Mouse (Mus musculus) common myeloid progenitor, adult 5-6 weeks (primary cell): ENCODE measurements at regions not wholly inside any gene's neighbourhood (a gene's known extent, or its start where the extent isn't known, plus 50 kb on each side); places are given as distances from the start of the nearest gene placed in this dataset.
A peak's percentile ranks its signal among the peaks of the same experiment; 100 is the strongest.

ENCODE experiments used
- ATAC-seq: replicated peaks from 2 replicates; pipeline ENCODE4 v1.8.0; 2016; ENCODE audit warnings: low read depth, mild to moderate bottlenecking, moderate TSS enrichment, inconsistent platforms; ENCODE audit not compliant: poor library complexity, severe bottlenecking

DNA sequence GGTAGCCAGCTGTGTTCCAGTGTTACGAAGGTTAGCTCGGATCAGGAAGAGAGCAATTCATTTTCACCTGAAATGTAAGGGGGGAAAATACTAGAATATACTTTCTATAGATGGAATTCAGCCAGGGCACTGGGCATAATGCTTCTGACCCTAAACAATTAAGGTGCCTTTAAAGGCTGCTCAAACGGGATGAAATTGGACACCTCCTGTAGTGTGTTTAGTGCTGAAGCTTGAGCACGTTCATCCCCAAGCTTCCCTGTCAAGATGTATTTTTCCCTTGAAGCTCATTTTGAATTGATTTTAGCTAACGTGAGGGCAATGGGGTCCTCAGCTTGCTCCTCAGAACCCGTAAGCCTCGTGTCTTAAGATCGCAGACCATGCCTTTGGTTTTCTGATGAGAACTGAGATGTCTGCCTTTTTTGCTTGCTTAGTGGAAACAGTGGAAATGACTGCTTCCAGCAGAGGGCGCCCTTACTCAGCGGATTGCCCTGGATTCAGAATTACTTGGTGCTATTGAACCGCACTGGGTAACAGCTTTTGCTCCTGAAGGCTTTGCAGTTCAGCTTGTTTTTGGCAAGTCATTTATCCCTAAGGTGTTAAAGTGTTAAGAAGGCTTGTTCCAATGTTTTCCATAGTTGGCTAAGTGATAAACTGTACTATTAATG, 74.6 kb upstream of the Fermt1 start:
- ATAC-seq = peak; percentile 81

DNA sequence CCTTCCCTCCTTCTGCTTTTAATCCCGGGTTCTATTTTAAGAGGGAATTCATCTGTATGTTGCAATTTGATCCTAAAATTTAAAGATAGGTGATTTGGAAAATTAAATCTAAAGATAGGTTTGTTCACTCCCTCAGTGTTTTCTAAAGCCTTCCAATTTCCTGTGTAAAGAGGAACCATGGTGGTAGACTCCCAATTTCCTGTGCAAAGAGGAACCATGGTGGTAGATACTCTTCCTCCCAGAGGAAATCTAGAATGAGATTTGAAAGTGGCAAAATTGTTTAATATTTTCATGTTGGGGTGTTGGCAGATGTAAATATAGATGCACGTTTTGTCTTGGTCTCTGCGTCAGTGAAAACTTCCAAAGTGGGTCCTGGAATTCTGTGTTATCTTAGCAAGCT, 75.5 kb upstream of the Fermt1 start:
- peak; percentile 58 for ATAC-seq

DNA sequence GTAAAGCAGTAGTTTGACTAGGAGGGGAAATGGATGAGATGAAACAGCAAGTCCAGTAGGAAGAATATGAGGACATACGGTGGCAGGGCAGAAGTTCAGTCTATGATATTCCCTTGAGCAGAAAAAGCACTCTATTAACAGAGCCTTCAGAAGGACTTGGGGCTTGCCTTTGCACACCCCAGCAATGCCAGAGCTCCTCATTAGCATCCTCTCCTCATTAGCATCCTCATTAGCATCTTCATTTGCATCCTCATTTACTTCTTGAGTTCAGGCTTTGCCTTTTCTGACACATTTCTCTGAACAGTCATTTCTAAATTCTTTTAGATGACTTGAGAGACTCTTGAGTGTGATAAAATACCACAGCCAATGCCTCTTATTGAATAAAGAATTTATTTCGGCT, 81.3 kb upstream of the Fermt1 start:
- ATAC-seq = no peak

DNA sequence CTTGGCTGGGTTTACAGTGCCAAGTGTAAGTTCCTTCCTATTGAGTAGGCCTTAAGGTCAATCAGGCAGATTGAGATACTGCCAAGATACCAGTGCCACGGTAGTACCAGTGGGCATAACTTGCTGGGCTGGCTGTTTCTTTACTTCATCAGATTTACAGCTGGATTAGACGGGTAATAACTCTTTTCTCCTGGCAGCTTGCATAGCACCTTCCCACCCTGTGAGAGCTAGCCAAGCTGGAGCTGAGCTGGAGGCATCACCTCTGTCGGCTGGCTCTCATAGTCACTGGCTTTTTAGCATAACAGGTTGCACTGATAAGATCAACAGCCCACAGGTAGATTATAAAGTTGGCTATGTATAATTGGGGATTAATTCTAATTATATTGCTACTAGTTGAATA, 89.7 kb upstream of the Fermt1 start:
- ATAC-seq = no peak

DNA sequence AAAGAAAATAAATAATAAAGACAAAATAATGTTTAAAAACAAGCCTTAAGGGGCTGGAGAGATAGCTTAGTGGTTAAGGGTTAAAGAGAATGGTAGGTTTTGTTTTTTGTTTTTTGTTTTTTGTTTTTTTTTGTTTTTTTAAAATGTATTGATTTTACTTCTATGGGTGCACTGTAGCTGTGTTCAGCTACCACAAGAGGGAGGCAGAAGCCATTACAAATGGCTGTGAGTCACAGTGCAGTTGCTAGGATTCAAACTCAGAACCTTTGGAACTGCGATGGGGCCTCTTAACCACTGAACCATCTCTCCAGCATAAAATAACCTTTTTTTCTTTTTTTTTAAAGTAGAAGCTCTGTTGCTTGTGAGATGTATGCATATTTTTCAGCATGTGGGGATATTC, 95.0 kb upstream of the Fermt1 start:
- ATAC-seq = no peak

DNA sequence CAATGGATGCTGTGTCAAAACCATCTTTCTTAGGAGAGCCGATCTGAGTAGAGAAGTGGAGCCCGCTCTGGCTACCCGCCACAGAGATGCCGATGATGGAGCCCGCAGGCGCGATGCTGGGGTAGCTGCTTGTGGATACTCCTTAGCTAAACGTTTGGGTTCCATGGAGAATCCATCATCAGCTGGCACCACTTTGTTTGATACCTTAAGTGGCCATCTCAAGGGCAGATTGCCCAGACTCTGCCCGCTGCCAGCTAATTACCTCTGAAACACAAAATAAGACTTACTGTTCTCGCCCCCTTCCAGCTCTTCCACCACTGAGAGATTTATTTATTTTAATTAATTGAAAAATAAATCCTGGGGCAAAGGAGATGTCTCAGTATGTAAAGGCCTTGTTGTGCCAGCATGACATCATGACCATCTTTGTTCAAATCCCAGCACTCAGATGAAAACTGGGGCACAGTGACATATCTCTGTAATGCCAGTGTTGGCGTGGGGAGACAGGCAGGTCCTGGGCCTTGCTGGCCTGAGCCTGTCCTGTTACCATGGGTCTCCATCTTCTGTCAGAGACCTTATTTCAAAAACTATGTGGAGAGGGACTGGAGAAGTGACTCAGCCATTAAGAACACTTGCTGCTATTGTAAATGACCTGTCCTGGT, 132.1 kb upstream of the Fermt1 start:
- no peak for ATAC-seq

DNA sequence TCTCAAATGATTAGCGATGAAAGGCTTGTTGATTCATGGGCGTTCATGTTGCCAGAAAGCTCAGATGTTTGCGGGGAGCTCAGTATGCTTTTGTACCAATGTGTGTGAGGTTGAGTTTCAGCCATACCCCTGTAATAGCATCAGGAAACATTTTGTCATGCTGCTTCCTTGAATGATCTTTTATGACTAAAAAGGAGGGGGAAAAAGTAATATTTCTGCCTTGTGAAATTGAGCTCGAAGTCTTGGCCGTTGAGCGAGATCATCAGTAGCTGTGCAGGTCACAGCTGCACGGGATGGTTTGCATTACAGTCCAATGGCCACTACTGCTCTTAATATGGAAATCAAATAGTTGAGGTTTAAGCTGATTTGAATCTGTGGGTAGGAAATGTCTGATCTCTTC, 145.3 kb upstream of the Fermt1 start:
- no peak for ATAC-seq

DNA sequence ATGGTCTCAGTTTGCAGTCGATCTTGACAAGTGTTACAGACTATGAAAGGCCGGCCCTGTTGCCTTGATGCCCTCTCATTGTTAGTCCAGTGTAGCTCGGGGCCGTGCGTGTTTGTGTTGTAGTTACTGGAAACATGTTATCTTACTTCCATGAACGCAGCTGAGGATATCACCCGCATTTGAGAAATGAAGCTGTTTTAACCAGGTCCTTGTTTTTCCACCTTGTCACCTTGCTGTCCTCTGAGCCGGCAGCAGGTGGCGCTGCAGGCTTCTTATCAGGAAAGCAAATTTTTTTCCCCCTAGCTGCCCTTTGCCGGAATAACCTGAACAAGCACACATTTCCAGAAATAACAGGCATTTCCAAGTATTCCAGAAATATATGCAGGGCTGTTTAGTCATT, 167.9 kb upstream of the Fermt1 start:
- peak; percentile 92 for ATAC-seq

DNA sequence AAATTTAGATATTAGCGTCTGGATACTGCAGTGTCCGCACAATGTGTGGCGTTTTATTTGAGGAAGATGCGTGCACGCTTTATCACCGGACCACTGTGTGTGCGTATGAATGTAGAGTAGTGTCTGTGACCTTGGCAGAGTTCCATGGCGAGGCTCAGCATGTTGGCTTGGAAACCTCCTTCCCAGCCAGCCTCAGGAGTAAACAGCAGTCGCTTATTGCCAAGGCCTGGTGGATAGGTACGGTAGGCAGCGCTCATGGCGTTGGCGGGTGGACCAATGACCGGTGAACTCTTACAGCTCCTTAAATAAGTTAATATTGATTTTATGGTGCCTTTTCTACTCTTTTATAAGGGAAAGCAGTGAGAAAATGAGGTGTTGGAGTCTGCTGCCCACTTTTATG, 172.9 kb upstream of the Fermt1 start:
- ATAC-seq = no peak

DNA sequence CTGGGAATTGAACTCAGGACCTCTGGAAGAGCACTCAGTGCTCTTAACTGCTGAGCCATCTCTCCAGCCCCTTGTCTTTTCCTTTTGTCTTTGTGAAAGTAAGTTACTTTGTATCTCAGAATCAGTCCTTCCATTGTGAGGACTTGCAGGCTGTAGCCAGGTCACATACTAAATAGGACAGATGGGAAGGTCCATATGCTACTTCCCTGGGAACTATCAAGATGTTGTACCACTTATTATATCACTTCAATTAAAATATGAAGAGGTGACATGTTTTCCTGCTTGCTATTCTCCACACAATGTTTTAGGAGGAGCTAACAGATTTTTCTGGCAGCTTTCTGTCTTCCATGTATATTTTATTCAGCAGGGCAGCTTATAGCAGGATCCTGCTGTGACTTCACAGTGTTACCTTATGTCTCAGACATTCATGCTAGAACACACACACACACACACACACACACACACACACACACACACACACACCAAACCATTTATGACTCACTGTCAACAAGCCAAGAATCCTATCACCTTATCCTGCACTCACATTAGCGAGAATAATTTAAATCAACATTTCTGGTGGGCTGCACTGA, 179.6 kb upstream of the Fermt1 start:
- ATAC-seq = no peak

DNA sequence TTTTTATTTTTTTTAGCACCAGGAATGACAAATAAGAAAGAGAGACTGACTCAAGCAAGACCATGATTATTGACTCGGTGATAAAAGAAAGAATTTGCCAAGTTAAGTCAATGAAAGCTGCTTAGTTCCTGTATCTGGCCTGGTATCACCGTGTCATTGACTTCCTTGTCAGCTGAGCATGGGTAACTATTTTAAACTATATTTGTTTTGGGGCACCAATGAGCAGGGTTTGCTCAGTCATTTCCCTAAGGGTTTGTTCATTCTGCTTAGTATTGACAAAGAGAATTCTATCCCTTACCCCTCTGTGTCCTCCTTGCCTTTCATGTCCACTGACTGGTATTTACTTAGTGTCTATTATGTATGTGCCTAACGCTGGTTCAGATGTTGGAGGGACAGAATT, 189.2 kb upstream of the Fermt1 start:
- ATAC-seq = 0 out of 2 replicates have a peak, but pooled peaks have one; percentile 29

DNA sequence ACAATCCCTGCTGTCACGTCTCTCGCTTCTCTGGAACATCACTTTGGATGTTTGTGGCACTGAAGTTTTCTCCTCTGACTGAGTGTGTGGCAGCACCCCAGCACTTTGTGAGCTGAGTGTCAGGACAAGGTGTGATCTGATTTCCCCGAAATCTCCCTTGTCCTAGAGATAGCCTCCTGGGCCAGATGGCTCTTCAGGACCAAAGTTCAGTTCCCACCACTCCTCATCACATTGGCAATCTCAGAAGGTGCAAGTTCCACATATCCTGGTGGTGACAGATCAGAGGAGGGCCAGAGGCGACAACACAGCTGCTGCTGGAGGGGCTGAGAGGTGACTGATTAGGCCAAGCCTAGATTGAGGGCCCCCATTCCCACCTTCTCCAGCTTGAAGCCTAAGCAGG, 193.2 kb upstream of the Fermt1 start:
- ATAC-seq = no peak

DNA sequence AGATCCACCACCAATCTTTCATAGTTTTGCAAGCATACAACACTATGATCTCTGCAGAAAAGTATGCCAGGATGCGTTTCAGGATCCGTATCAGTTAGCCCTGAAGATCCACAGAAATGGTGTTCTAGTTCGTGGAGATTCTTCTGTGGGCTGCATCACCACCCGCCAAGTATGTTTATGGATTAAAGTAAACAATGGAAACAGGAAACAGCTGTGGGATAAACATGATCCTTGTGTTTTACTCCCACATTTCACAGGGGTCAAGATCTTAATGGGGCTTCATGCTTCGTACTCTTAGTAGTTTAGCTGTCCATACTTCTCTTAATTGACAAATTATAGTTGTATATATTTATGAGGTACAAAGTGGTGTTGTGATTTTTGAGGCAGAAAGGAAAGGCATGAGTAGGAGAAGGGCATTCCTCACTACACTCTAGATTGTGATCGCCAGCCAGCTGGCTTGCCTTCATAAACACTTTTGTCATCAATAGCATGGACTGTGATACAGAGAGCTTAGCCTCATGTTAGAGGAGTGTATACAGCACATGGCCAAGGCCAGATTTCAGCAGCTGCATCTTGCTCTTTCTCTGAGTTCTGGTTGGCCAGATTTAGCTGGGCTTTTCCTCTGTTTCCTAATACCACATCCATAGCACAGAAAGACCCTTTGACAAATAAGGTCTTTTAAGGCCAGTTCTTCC, 195.8 kb upstream of the Fermt1 start:
- no peak for ATAC-seq

DNA sequence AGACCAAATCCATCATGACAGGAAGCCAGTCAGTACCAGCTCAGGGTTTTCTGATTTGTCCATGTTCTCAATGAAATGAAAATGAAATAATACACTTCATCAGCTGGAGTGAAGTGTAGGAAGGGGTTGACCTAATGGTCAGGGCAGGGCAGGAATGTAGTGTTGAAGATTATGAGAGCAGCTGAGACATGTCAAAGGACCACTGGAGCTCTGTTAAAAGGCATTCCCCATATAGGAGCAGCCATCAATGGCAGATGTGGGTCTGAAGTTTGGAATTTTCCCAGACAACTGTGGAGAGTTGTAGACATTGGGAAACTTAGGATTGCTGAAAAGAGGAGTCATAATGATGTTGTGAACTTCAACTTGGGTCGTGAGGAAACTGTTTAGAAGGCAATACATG, 206.8 kb upstream of the Fermt1 start:
- no peak for ATAC-seq

DNA sequence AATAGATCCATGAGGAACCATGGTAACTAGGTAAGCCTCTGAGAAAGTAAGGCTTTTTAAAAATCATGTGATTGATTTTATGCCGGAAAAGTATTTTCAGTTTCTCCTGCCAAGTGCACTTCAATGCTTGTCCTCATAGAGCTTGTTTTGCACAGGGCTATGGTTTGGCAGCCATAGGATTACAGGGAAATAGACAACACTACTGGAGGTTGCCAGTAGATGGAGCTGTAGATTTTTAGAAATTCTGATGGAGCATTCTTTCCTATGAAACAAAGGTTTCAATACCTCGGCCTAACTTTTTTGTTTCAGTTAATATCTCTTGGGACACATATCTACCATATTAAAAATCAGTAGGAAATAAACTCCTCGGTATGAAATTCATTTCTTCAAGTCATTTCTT, 210.8 kb upstream of the Fermt1 start:
- peak; percentile 81 for ATAC-seq

DNA sequence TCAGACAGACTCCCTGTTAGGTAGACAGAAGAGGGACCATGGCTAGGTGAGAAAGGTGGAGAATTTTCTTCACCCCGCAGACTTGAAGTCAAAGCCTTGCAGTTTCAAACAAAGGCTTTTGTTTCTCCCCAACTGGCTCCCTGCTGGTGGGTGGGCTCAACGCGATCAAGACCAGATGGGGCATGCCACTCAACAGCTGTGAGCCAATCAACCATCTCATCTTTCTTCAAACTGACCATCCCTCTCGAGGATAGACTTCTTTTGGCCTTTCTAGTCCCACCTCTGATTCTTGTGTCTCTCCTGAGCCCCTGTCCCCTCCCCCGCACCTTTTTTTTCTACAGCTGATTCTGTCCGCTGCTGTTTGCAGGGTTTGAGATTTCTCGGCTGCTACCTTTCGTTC, 212.5 kb upstream of the Fermt1 start:
- ATAC-seq = no peak

DNA sequence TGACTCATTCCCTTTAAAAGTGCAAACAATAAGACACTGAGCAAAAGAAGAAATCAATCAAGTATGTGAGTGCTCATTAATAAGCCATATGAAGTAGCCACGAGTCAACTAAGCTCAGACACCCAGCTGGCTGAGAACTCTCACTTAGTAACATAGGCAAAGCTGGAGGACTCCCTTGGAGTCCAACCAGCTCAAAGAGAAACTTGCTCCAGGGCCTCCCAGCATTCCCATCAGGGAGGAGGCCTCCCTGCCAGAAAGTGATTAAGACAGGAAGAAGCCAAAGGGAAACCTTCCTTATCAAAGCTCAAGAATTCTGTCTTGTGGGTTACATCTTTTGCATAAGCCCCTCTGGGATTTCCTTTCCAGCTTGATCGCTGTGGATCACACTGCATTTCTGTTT, 213.7 kb upstream of the Fermt1 start:
- ATAC-seq = no peak

DNA sequence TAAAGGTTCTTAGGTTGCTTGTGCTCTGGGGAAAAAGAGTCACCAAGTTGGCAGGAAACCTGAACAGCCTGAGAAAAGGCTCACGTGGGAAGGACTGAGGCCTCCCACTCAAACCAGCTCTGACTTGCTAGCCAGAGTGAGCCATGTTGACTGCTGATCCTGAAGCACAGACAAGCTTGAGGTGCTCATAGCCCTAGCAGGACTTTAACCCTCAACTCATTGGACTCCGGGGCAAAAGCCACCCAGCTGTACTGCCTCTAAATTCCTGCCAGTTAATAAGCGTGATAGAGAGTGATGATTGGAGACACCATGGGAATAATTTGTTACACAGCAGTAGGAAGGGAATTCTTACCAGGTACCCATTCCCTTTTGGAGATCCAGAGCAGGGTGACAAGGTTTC, 230.7 kb upstream of the Fermt1 start:
- ATAC-seq = no peak

DNA sequence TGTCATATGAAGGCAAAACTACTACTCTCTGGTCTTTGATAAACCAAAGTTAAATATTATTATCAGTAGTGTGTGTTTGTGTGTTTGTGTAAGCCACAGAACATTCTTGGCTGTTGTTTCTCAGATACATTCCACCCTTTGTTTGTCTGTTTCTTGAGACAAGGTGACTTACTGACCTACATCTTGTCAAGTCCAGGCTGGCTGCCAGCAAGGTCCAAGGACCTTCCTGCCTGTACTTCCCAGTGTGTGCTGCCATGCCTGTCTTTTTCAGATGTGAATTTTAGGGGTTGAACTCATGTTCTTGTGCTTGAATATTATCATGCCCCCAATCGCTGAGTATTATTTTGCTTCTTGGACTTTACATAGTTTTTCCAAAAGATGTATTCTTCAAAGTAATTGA, 235.5 kb upstream of the Fermt1 start:
- no peak for ATAC-seq

DNA sequence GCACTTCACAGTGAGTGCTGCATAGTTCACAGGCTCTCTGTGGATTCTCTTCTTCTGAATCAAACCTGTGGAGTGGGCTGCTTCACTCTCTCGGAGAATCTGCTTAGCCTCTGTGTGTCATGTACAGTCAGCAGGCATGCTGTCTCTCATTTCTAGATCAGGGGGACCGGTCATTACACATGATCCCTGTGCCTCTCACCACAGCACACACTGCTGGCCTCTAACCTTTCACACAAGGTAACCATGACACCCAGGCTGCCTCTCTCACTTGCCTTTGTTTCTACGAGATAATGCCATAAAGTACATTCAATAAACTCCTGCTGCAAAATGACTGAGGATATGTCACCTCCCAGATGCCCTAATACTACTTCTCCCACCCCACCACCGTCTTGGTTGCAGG, 237.2 kb upstream of the Fermt1 start:
- ATAC-seq = no peak

DNA sequence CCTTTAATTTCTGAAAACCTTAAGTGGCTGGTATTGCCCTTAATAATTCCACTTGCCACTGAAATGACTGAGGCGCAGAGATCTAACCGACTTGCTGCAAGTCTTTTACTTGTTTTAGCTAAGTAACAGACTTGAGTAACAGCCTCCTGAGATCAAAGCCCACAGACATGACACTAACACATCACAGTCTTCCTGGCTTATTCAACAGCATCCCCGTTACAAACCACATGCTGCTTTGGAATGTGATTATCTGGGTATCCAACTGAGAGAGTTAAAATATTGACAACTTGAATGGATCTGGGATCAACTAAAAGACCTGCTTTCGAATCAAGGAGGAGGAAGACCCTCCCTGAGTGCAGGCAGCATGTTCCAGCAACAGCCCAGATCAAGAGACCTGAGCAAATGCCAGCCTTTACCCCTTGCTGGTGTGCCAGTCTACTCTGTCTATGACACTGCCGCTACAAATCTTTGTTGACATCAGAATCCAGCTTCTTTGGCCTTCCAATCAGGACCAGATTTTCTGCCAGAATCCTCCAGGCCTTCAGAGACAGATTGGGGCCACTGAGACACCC, 258.7 kb upstream of the Fermt1 start:
- no peak for ATAC-seq
